Mouse (Mus musculus) CH12.LX (cell line): ENCODE measurements around the gene Fhit. TPM values are rescaled to one million over a fixed set of nuclear protein-coding genes. Genes with fewer than 3 reads are reported as not detected.

ENCODE experiments used
- DNase-seq: peaks from one replicate; pipeline ENCODE4 v3.0.0-alpha.2; 2013; ENCODE audit errors: extremely low read depth
- H3K27ac ChIP-seq: 2 replicates; pipeline ENCODE4 v1.5.1; 2012; ENCODE audit warnings: low read depth, mild to moderate bottlenecking, control low read depth, moderate library complexity; ENCODE audit not compliant: insufficient read depth
- H3K27me3 ChIP-seq: replicated peaks from 2 replicates; pipeline ENCODE3; 2012; ENCODE audit warnings: inconsistent platforms
- H3K36me3 ChIP-seq, 2 experiments: replicated peaks in 1 of 2; 2 replicates each; pipeline versions ENCODE3 to v1.6.1; 2012; ENCODE audit warnings: inconsistent platforms in 1 of 2, low read length in 1 of 2, mild to moderate bottlenecking in 1 of 2, mixed read lengths in 1 of 2, moderate library complexity in 1 of 2; ENCODE audit not compliant: control insufficient read depth in 1 of 2, insufficient read depth in 1 of 2
- H3K4me1 ChIP-seq, 2 experiments: 2 replicates each; pipeline ENCODE4 v1.6.1; 2012; ENCODE audit warnings: inconsistent platforms in 1 of 2, moderate library complexity in 1 of 2; ENCODE audit not compliant: insufficient read depth in 2 of 2, control insufficient read depth in 1 of 2
- H3K4me2 ChIP-seq: 2 replicates; pipeline ENCODE4 v1.6.1; 2012; ENCODE audit warnings: low read depth, mild to moderate bottlenecking, control low read depth; ENCODE audit not compliant: poor library complexity, insufficient read depth, severe bottlenecking
- H3K4me3 ChIP-seq, 3 experiments: fragments of 150-350 bp in 1 of 3; sonication (generic) in 1 of 3; replicated peaks in 1 of 3; 2 replicates each; pipeline versions ENCODE3 to v1.5.1; 2011 to 2012; ENCODE audit warnings: low read depth in 2 of 3, low read length in 2 of 3, mild to moderate bottlenecking in 2 of 3, moderate library complexity in 2 of 3, control low read depth in 1 of 3, improper control_type of control experiment in 1 of 3, inconsistent platforms in 1 of 3, mixed read lengths in 1 of 3; ENCODE audit not compliant: poor library complexity in 1 of 3
- H3K79me2 ChIP-seq: replicated peaks from 2 replicates; pipeline ENCODE4 v1.6.1; 2012; ENCODE audit warnings: mild to moderate bottlenecking, moderate library complexity; ENCODE audit not compliant: control insufficient read depth, poor library complexity, insufficient read depth, severe bottlenecking; ENCODE audit errors: extremely low read depth
- H3K9ac ChIP-seq: 2 replicates; pipeline ENCODE4 v1.6.1; 2012; ENCODE audit warnings: low read depth, mild to moderate bottlenecking, control low read depth, moderate library complexity; ENCODE audit not compliant: insufficient read depth
- H3K9me3 ChIP-seq: replicated peaks from 2 replicates; pipeline ENCODE3; 2012; ENCODE audit warnings: low read length, inconsistent platforms, mixed read lengths
- BHLHE40 ChIP-seq: IDR thresholded peaks from 2 replicates; pipeline ENCODE4 v1.6.1; 2011; ENCODE audit warnings: mild to moderate bottlenecking, low read depth, low read length, improper control_type of control experiment
- CHD1 ChIP-seq: IDR thresholded peaks from 2 replicates; pipeline ENCODE4 v1.6.1; 2012; ENCODE audit warnings: low read depth, low read length, improper control_type of control experiment, inconsistent platforms
- CHD2 ChIP-seq: IDR thresholded peaks from 2 replicates; pipeline ENCODE4 v1.6.1; 2011; ENCODE audit warnings: low read length, improper control_type of control experiment
- CTCF ChIP-seq, 2 experiments: IDR thresholded peaks in 1 of 2; conservative IDR thresholded peaks in 1 of 2; 2 replicates each; pipeline ENCODE4 v1.5.1; 2011 to 2012; ENCODE audit warnings: low read depth in 2 of 2, low read length in 2 of 2, improper control_type of control experiment in 1 of 2, inconsistent platforms in 1 of 2, mild to moderate bottlenecking in 1 of 2, moderate library complexity in 1 of 2
- E2F4 ChIP-seq: IDR thresholded peaks from 2 replicates; pipeline ENCODE4 v1.6.1; 2011; ENCODE audit warnings: low read depth, low read length, improper control_type of control experiment; ENCODE audit not compliant: insufficient replicate concordance
- ELF1 ChIP-seq: IDR thresholded peaks from 2 replicates; pipeline ENCODE4 v1.6.1; 2014; ENCODE audit warnings: low read depth, mild to moderate bottlenecking, inconsistent platforms, low read length, improper control_type of control experiment
- HCFC1 ChIP-seq: IDR thresholded peaks from 2 replicates; pipeline ENCODE4 v1.6.1; 2012; ENCODE audit warnings: low read depth, mild to moderate bottlenecking, inconsistent platforms, low read length, improper control_type of control experiment
- JUN ChIP-seq: IDR thresholded peaks from 2 replicates; pipeline ENCODE4 v1.6.1; 2011; ENCODE audit warnings: low read depth, mild to moderate bottlenecking, low read length, improper control_type of control experiment, moderate library complexity; ENCODE audit not compliant: insufficient read depth
- KAT2A ChIP-seq: IDR thresholded peaks from 2 replicates; pipeline ENCODE4 v1.6.1; 2012; ENCODE audit warnings: low read length, improper control_type of control experiment, inconsistent platforms; ENCODE audit not compliant: insufficient replicate concordance
- MAZ ChIP-seq: IDR thresholded peaks from 2 replicates; pipeline ENCODE4 v1.6.1; 2012; ENCODE audit warnings: low read depth, mild to moderate bottlenecking, inconsistent platforms, low read length, improper control_type of control experiment, moderate library complexity
- MEF2A ChIP-seq: IDR thresholded peaks from 2 replicates; pipeline ENCODE4 v1.6.1; 2014; ENCODE audit warnings: low read depth, mild to moderate bottlenecking, inconsistent platforms, low read length, improper control_type of control experiment, borderline replicate concordance
- NELFE ChIP-seq: IDR thresholded peaks from 2 replicates; pipeline ENCODE4 v1.6.1; 2011; ENCODE audit warnings: low read depth, low read length, improper control_type of control experiment
- NRF1 ChIP-seq: IDR thresholded peaks from 2 replicates; pipeline ENCODE4 v1.6.1; 2014; ENCODE audit warnings: low read depth, mild to moderate bottlenecking, inconsistent platforms, low read length, improper control_type of control experiment, moderate library complexity
- POLR2A ChIP-seq: IDR thresholded peaks from 2 replicates; pipeline ENCODE4 v1.6.1; 2011; ENCODE audit warnings: low read depth, mild to moderate bottlenecking, improper control_type of control experiment, low read length
- POLR2AphosphoS2 ChIP-seq: IDR thresholded peaks from 2 replicates; pipeline ENCODE4 v1.6.1; 2011; ENCODE audit warnings: low read depth, low read length, improper control_type of control experiment
- RAD21 ChIP-seq: IDR thresholded peaks from 2 replicates; pipeline ENCODE4 v1.6.1; 2011; ENCODE audit warnings: low read depth, mild to moderate bottlenecking, low read length, improper control_type of control experiment, moderate library complexity
- RCOR1 ChIP-seq: conservative IDR thresholded peaks from 2 replicates; pipeline ENCODE4 v1.6.1; 2012; ENCODE audit warnings: low read depth, mild to moderate bottlenecking, inconsistent platforms, low read length, improper control_type of control experiment
- SMC3 ChIP-seq: IDR thresholded peaks from 2 replicates; pipeline ENCODE4 v1.6.1; 2011; ENCODE audit warnings: low read depth, low read length, improper control_type of control experiment
- TBP ChIP-seq: conservative IDR thresholded peaks from 2 replicates; pipeline ENCODE4 v1.6.1; 2011; ENCODE audit warnings: low read depth, low read length, improper control_type of control experiment
- TCF12 ChIP-seq: IDR thresholded peaks from 2 replicates; pipeline ENCODE4 v1.6.1; 2014; ENCODE audit warnings: low read depth, mild to moderate bottlenecking, inconsistent platforms, low read length, improper control_type of control experiment
- ZC3H11A ChIP-seq: IDR thresholded peaks from 2 replicates; pipeline ENCODE4 v1.6.1; 2012; ENCODE audit warnings: low read depth, mild to moderate bottlenecking, inconsistent platforms, low read length, improper control_type of control experiment
- ZNF384 ChIP-seq: IDR thresholded peaks from 2 replicates; pipeline ENCODE4 v1.6.1; 2012; ENCODE audit warnings: low read depth, low read length, improper control_type of control experiment, inconsistent platforms
- dilution Hi-C: fragments of 300-500 bp; cut with MboI; formaldehyde crosslinking; loops from 2 replicates; pipeline ENCODE4 v1.14.3; 2020; ENCODE audit warnings: low sequenced_read_pairs; ENCODE audit not compliant: extremely low pct_unique_long_range_greater_than_20kb, extremely low pct_ligation_motif_present
- in situ Hi-C: fragments of 300-500 bp; cut with MboI; formaldehyde crosslinking; loops from 3 replicates; pipeline ENCODE4 v1.14.3; 2019; ENCODE audit warnings: low sequenced_read_pairs, low pct_ligation_motif_present, low pct_unique_long_range_greater_than_20kb, mixed read lengths
- polyA plus RNA-seq: library from polyadenylated mRNA; unstranded; fragments of >175 nt; gene quantifications from 2 replicates; pipeline ENCODE4 v1.2.1, GENCODE M21; 2012; ENCODE audit warnings: low read depth; ENCODE audit not compliant: insufficient read length
- total RNA-seq, 2 experiments: library from RNA; depleted of rRNA; stranded (reverse); fragments of 300-350 nt in 1 of 2; fragments of >200 nt in 1 of 2; gene quantifications; 2 replicates each; pipeline ENCODE4 v1.2.3; 2012 to 2014

Fhit gene
- total and polyA plus RNA-seq, 3 experiments = 0.64 to 1.9 (median 0.64) TPM

- peak; percentile 75 for TF ChIP-seq CHD2
- TF ChIP-seq HCFC1 = no peak
- peak; percentile 43 for TF ChIP-seq JUN
- peak; percentile 96 for TF ChIP-seq TCF12
- no peak for TF ChIP-seq NRF1
- peak; percentile 66; the same call in 1 of the 2 replicates for TF ChIP-seq TBP
- TF ChIP-seq POLR2A = peak; percentile 51; the same call in 1 of the 2 replicates
- no peak for TF ChIP-seq ZC3H11A
- peak; percentile 10; the same call in 1 of the 2 replicates for TF ChIP-seq NELFE
- no peak; the same call in 1 of the 2 replicates for TF ChIP-seq SMC3
- no peak for TF ChIP-seq CTCF (conservative IDR thresholded peaks at IDR 0.05 in 1 of 2, IDR thresholded peaks at IDR 0.05 in 1 of 2; ENCODE audit: low read depth in 2 of 2, low read length in 2 of 2)
- no peak for TF ChIP-seq POLR2AphosphoS2
- TF ChIP-seq MAZ = peak; percentile 23; the same call in 1 of the 2 replicates
- TF ChIP-seq CHD1 = no peak
- TF ChIP-seq ZNF384 = peak; percentile 75
- no peak; the same call in none of the 2 replicates for TF ChIP-seq RAD21
Measured at GRCm38 (mm10) chr14:10453001-10453861, 708.6 kb downstream of the Fhit start (continued).

GRCm38 (mm10) chr14:10452234-10452633 is 709.6 kb downstream of the Fhit start:
- in situ Hi-C loops (no loop called here), dilution Hi-C loops (no loop called here)
- Histone ChIP-seq H3K9me3 (no peaks in the 10 kb centered on the region), H3K79me2 (no peaks in the 10 kb centered on the region), H3K9ac (peak overlapping the region; percentile 25; the same call in 1 of the 2 replicates), H3K36me3 (no peaks in the 10 kb centered on the region), H3K4me3 (peak overlapping the region in 2 of 3 experiments; percentile 0 to 11), H3K27ac (peak overlapping the region; percentile 82)
- DNase-seq = no peak
- peak; percentile 12; the same call in 1 of the 2 replicates for TF ChIP-seq BHLHE40
- no peak for TF ChIP-seq MEF2A
- TF ChIP-seq RCOR1 = no peak
- TF ChIP-seq E2F4 = no peak
- TF ChIP-seq KAT2A = no peak
- TF ChIP-seq ELF1 = no peak
- TF ChIP-seq, all 38 proteins: peak for 1
- no peaks in the 10 kb centered on the region for H3K27me3 ChIP-seq
- peak overlapping the region; percentile 59 for H3K4me2 ChIP-seq
- peaks cover 13 to 66% of the 10 kb centered on the region in 2 experiments for H3K4me1 ChIP-seq
